Mouse (Mus musculus) layer of hippocampus, postnatal 14 days (tissue): Measurements from ENCODE around the gene Ino80d. TPM values are rescaled to one million over a fixed set of nuclear protein-coding genes. Genes with fewer than 3 reads are reported as not detected.

ENCODE experiments used
- DNase-seq, 2 experiments: peaks; one replicate each; pipeline ENCODE4 v3.0.0; 2021 to 2022; ENCODE audit warnings: low spot score in 2 of 2, mixed read lengths in 1 of 2
- microRNA-seq, 2 experiments: library from miRNA; unstranded; fragments of <30 nt; microRNA quantifications; one replicate each; pipeline ENCODE4 v1.2.0; 2021
- total RNA-seq, 2 experiments: library from RNA; stranded (reverse); gene quantifications; 2 replicates each; pipeline ENCODE4 v1.2.3; 2021

The Ino80d gene
- total RNA-seq, 2 experiments from 2014 or later, result 27.2 to 28.9 TPM

DNA sequence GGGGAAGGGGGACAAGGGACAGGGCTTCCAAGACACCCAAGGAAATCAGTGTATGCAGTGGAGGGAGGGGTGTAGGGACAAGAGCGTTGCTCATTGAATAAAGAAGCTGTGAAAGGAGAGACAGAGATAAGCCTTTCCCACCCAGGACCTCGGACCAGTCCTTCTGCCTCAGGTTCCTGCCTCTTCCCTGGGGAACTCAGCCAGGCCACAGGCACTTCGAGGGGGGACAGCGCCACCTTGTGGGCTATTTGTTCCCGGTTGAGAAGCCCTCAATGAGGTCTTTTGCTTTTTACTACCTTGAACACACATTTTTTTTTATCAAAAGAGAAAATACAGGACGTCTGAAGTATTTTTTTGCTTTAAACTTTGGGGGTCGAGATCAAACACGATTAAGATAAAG, 185.0 kb downstream of the Ino80d start:
- peak; percentile 85 to 88 for DNase-seq

DNA sequence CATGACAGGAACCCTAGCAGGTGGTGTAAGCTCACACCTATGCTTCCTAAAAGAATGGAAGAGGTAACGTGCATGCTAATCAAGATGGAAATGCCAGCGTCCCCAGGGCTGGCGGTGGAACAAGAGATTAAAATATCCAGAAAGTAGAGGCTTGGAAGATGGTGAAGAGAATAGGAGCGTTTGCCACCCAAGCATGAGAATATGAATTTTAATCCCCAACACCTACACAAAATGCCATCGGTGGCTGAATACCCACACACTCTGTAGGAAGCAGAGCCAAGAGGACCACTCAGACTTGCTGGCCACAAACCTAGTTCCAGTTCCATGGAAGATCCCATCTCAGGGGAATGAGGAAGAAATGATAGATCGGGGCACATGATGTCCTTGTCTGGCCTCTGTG, 195.2 kb downstream of the Ino80d start:
- DNase-seq, result no peak

DNA sequence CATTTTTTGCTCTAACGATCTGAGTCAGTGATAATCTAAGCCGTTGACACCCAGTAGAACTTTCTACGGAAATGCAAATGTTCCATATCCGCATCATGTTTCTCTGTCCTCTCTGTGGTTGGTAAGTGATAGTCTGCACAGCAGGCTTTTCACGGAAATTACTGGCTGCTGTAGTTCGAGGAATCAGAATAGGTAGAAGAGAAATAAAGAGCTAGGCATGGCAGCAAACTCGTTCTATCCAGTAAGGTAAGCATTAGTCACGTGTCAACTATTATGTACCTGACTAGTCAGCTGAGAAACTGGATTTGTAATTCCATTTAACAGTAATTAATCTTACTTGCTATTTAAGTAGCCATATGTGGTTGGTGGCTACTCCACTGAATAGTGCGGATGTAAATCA, 197.9 kb downstream of the Ino80d start:
- no peak for DNase-seq

DNA sequence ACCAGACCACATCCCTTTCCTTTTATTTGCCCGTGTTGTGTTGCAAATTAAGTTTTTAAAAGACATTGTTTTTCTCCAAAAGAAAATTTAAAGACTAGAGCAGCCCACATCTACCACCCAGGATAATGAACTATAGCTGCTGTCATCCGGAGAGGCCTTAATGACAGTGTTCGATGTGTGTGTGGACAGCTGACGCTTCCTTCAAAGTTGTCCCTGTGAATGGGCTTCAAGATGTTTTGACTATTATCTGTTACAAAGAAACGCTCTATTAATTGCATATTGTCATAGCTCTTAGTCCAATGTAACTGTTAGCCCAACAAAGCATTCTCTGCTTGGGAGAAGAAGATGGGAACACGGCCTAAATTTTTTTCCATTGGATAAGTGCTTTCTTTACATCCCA, 200.0 kb downstream of the Ino80d start:
- DNase-seq, result no peak

DNA sequence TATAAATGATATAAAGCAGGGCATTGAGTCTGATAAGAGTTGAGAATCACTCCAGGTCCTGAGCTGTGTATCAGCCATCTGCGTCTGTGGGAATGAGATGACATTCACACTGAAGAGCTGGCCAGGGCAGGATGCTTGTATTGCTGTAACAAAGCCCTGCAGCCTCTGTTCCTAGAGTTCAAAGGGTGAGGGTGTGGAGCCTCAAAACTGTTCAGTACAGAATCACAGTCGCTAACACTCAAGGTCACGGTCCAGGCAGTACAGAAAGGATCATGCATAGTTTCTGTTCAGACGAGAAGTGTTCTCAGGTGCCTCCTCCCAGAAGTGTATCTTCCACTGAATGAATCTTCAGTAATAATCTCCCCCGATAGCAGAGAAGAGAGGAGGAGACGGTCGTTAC, 203.0 kb downstream of the Ino80d start:
- DNase-seq, result no peak

DNA sequence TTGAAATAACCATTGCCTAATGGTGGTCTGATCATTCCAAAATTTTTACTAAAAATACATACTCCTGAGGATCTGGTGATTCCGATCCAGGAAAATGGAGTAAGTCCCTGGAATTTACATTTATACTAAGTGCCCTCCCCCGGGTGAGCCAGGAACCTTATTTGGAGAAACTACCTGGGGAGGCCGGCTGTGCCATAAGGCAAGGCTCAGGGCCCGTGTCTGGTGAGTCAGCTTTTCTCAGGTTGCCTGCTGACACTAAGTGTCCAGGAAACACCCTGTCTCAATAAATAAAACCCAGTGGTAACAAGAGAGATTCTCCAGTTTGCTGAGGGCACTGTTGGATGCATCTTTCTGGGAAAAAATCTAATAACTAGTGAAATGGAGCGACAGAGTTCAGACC, 205.3 kb downstream of the Ino80d start:
- DNase-seq, result no peak

DNA sequence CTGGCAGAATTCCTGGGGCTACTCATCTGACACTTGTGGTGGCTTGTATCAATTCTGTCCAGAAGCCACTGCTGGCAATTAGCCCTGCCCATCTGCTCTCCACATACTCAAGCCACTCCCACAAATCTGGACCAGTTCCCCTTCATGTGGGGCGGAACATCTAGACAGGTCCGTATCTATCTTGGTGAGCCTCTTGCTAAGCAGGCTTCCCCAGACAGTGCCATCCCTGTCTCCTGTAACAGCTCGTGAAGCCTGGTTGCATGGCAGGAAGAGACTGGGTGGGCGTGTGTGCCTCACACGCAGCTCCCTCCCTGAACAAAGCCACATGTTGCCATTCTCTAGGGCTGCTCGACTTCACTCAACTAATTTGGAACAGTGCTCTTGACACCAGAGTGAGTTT, 206.0 kb downstream of the Ino80d start:
- peak; percentile 65 to 76 for DNase-seq

Small RNA genes lying within 50 kb of the gene (microRNA-seq; reads per million reads assigned to microRNA genes)
- gene Gm24557 (0 reads per million in 2 experiments), gene Gm44468 (0 reads per million in 2 experiments)

Other genes with a start within 250 kb of the Ino80d start
- 100 to 1,000 TPM; 390 to 404 TPM for gene Eef1b2, start 62.2 kb upstream of the Ino80d start, total RNA-seq
- gene Ndufs1, start 62.2 kb upstream of the Ino80d start, total RNA-seq, result 100 to 1,000 TPM; 150 to 164 TPM
- under 1 TPM; 0.19 to 0.28 TPM for gene Gpr1, start 99.9 kb upstream of the Ino80d start, total RNA-seq
- 10 to 100 TPM; 20.9 to 21.3 TPM for gene Zdbf2, start 158.6 kb upstream of the Ino80d start, total RNA-seq